Mouse (Mus musculus): Measurements from ENCODE around the gene 4933424G06Rik. TPM values are rescaled to one million over a fixed set of nuclear protein-coding genes. Genes with fewer than 3 reads are reported as not detected.

The 4933424G06Rik gene
- polyA plus RNA-seq, 2 experiments = 0.10 TPM; not detected in 1

DNA sequence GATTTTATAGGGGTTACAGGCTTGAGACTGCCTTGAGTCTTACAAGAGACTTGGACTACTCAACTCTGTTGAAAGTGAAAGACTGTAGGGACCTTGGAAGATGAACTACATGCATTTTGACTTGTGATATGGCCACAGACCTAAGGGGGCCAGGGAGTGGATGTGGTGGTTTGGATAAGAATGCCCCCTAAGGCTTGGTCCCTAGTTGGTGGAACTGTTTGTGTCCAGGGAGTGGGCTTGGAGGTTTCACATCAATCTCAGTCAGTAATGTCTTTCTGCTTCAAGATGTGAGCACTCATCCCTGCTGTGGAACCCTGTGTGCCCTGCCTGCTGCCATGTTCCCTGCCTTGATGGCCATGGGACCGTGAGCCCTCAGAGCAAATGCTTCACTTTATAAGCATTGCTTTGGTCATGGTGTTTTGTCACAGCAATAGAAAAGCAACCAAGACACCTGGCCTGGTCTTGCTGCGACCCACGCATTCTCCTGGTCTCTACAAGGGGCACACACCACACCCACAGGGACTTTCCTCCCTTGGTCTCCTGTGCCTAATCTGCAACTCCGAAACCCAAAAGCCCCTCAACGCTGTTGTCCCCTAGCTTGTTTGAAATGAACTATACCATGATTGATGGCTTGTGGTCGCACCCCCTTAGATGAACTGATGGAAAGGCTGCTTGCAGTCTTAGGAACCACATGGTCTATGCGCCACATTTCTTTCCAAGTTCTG, 96.4 kb downstream of the 4933424G06Rik start:
- no peak for ATAC-seq (ENCODE audit: low FRiP score, low read depth)
- H3K27me3 ChIP-seq (ENCODE audit: control insufficient read depth, insufficient read depth, low read length) = no peaks in the 10 kb centered on the region
- H3K27ac ChIP-seq (replicated peaks; ENCODE audit: low read depth, low read length) = no peak overlapping the region
- no peaks in the 10 kb centered on the region for H3K9me3 ChIP-seq (ENCODE audit: control insufficient read depth, low read length)
- 100% methylated on average over 7 of the region's 7 CpGs for WGBS
- H3K4me2 ChIP-seq (replicated peaks; ENCODE audit: low read depth, low read length, severe bottlenecking) = no peak overlapping the region
- H3K36me3 ChIP-seq (ENCODE audit: control insufficient read depth, insufficient read depth, low read length) = peaks cover 91% of the 10 kb centered on the region
- no peak for TF ChIP-seq POLR2A (IDR thresholded peaks at IDR 0.05; ENCODE audit: borderline replicate concordance, extremely low read depth, insufficient read depth, insufficient read length)
- no peak for DNase-seq (ENCODE audit: low spot score)
- no peak overlapping the region for H3K9ac ChIP-seq (ENCODE audit: low read depth, low read length, severe bottlenecking)
- H3K4me3 ChIP-seq (replicated peaks; ENCODE audit: low read length) = no peak overlapping the region
- no peaks in the 10 kb centered on the region for H3K4me1 ChIP-seq (ENCODE audit: control insufficient read depth, insufficient read depth, low read length)

GRCm38 (mm10) chr1:36807086-36807485, 97.1 kb downstream of the 4933424G06Rik start:
- Histone ChIP-seq H3K4me2 (replicated peaks; ENCODE audit: low read depth, low read length, severe bottlenecking) (no peak overlapping the region), H3K4me1 (ENCODE audit: control insufficient read depth, insufficient read depth, low read length) (no peaks in the 10 kb centered on the region), H3K27ac (replicated peaks; ENCODE audit: low read depth, low read length) (no peak overlapping the region), H3K36me3 (ENCODE audit: control insufficient read depth, insufficient read depth, low read length) (peaks cover 90% of the 10 kb centered on the region), H3K27me3 (ENCODE audit: control insufficient read depth, insufficient read depth, low read length) (no peaks in the 10 kb centered on the region), H3K4me3 (replicated peaks; ENCODE audit: low read length) (no peak overlapping the region), H3K9me3 (ENCODE audit: control insufficient read depth, low read length) (no peaks in the 10 kb centered on the region), H3K9ac (ENCODE audit: low read depth, low read length, severe bottlenecking) (no peak overlapping the region)
- no peak for TF ChIP-seq POLR2A (IDR thresholded peaks at IDR 0.05; ENCODE audit: borderline replicate concordance, extremely low read depth, insufficient read depth, insufficient read length)
- no peak for DNase-seq (ENCODE audit: low spot score)
- no peak for ATAC-seq (ENCODE audit: low FRiP score, low read depth)
- WGBS = 81% methylated on average over 1 of the region's 1 CpGs

Small RNA genes within 50 kb of the gene (microRNA-seq; reads per million reads assigned to microRNA genes)
- not detected for gene Gm24133

Other genes with a start within 250 kb of the 4933424G06Rik start
- gene Cnnm4, start 238.5 kb upstream of the 4933424G06Rik start, polyA plus RNA-seq (2012; rRNA removed) = 7.3 and 9.4 TPM in 2 replicates
- gene Cnnm4, start 238.5 kb upstream of the 4933424G06Rik start, polyA plus RNA-seq (2014; fragmentation: Nextera tagmentation; extraction: Ambion mirVana) = 13.1 and 15.1 TPM in 2 replicates
- gene Cnnm3, start 198.3 kb upstream of the 4933424G06Rik start, polyA plus RNA-seq (2012; rRNA removed) = 22.5 and 25.9 TPM in 2 replicates
- 6.4 and 6.8 TPM in 2 replicates for gene Cnnm3, start 198.3 kb upstream of the 4933424G06Rik start, polyA plus RNA-seq (2014; fragmentation: Nextera tagmentation; extraction: Ambion mirVana)
- 27.4 and 32.8 TPM in 2 replicates for gene Ankrd23, start 173.3 kb upstream of the 4933424G06Rik start, polyA plus RNA-seq (2012; rRNA removed)
- 9.9 and 11.6 TPM in 2 replicates for gene Ankrd23, start 173.3 kb upstream of the 4933424G06Rik start, polyA plus RNA-seq (2014; fragmentation: Nextera tagmentation; extraction: Ambion mirVana)
- 0.47 TPM in 1 of 2 replicates, not detected in the other for gene Gm42417, start 170.7 kb upstream of the 4933424G06Rik start, polyA plus RNA-seq (2012; rRNA removed)
- gene Gm42417, start 170.7 kb upstream of the 4933424G06Rik start, polyA plus RNA-seq (2014; fragmentation: Nextera tagmentation; extraction: Ambion mirVana) = not detected in 2 replicates
- 22.4 and 26.2 TPM in 2 replicates for gene Ankrd39, start 162.7 kb upstream of the 4933424G06Rik start, polyA plus RNA-seq (2012; rRNA removed)
- gene Ankrd39, start 162.7 kb upstream of the 4933424G06Rik start, polyA plus RNA-seq (2014; fragmentation: Nextera tagmentation; extraction: Ambion mirVana) = 22.5 and 22.9 TPM in 2 replicates
- 45.9 and 48.5 TPM in 2 replicates for gene Sema4c, start 151.8 kb upstream of the 4933424G06Rik start, polyA plus RNA-seq (2012; rRNA removed)
- gene Sema4c, start 151.8 kb upstream of the 4933424G06Rik start, polyA plus RNA-seq (2014; fragmentation: Nextera tagmentation; extraction: Ambion mirVana) = 2.0 and 4.0 TPM in 2 replicates
- 0.67 and 1.1 TPM in 2 replicates for gene Fam178b, start 27.0 kb upstream of the 4933424G06Rik start, polyA plus RNA-seq (2012; rRNA removed)
- 1.1 and 1.5 TPM in 2 replicates for gene Fam178b, start 27.0 kb upstream of the 4933424G06Rik start, polyA plus RNA-seq (2014; fragmentation: Nextera tagmentation; extraction: Ambion mirVana)
- gene Cox5b, start 18.7 kb upstream of the 4933424G06Rik start, polyA plus RNA-seq (2012; rRNA removed) = 291 and 342 TPM in 2 replicates
- gene Cox5b, start 18.7 kb upstream of the 4933424G06Rik start, polyA plus RNA-seq (2014; fragmentation: Nextera tagmentation; extraction: Ambion mirVana) = 544 and 588 TPM in 2 replicates
- 162 and 189 TPM in 2 replicates for gene Actr1b, start 4.3 kb downstream of the 4933424G06Rik start, polyA plus RNA-seq (2012; rRNA removed)
- 85.7 and 93.1 TPM in 2 replicates for gene Actr1b, start 4.3 kb downstream of the 4933424G06Rik start, polyA plus RNA-seq (2014; fragmentation: Nextera tagmentation; extraction: Ambion mirVana)
- 0.88 and 1.2 TPM in 2 replicates for gene Zap70, start 51.6 kb downstream of the 4933424G06Rik start, polyA plus RNA-seq (2012; rRNA removed)
- 0.54 and 0.91 TPM in 2 replicates for gene Zap70, start 51.6 kb downstream of the 4933424G06Rik start, polyA plus RNA-seq (2014; fragmentation: Nextera tagmentation; extraction: Ambion mirVana)
- 42.3 and 45.5 TPM in 2 replicates for gene Tmem131, start 233.5 kb downstream of the 4933424G06Rik start, polyA plus RNA-seq (2012; rRNA removed)
- 22.5 and 23.1 TPM in 2 replicates for gene Tmem131, start 233.5 kb downstream of the 4933424G06Rik start, polyA plus RNA-seq (2014; fragmentation: Nextera tagmentation; extraction: Ambion mirVana)